Mouse (Mus musculus): ENCODE data around the gene Mccc2.

DNA sequence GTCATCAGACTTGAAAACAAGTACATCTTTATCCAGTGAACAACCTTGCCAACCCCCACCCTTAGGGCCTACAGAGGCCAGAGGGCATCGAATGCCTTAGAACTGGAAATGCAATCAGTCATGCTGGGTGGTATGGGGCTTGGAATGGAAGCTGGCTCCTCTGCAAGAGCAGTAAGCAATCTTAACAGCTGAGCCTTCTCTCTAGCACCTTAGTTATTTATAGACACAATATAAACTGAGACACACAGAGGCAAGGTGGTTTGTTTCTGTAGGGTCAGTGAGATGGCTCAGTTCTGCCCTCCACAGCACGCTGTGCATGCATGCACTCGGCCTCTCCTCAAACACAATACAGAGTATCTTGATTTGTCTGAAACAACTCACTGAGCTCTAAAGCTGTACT is 48.5 kb upstream of the Mccc2 start:
- TF ChIP-seq CTCF (IDR thresholded peaks at IDR 0.05; ENCODE audit: borderline replicate concordance, insufficient read depth, low read length), result no peak
- no peak for TF ChIP-seq POLR2A (IDR thresholded peaks at IDR 0.05; ENCODE audit: low read depth, low read length)
